Mouse (Mus musculus) embryonic facial prominence, embryonic 12.5 days (tissue): Measurements from ENCODE around the gene Map3k5. TPM values are rescaled to one million over a fixed set of nuclear protein-coding genes. Genes with fewer than 3 reads are reported as not detected.
"Not testable (repeated sequence)": the region's sequence is repeated elsewhere in the genome, so short reads cannot be mapped to it uniquely, and the experiment has no call there.

Source experiments
- ATAC-seq: fragments of 200-750 bp; cut with Nextera tagmentation; 2 replicates; pipeline ENCODE4 v1.8.0; 2017; ENCODE audit not compliant: insufficient number of reproducible peaks, insufficient read depth, low FRiP score, low TSS enrichment
- H3K27ac ChIP-seq: fragments of 300-500 bp; sonication (generic); 2 replicates; pipeline ENCODE4 v1.5.1; 2016; ENCODE audit warnings: mild to moderate bottlenecking
- H3K27me3 ChIP-seq: fragments of 300-500 bp; sonication (generic); 2 replicates; pipeline ENCODE4 v1.6.1; 2016; ENCODE audit warnings: mild to moderate bottlenecking, moderate library complexity
- H3K36me3 ChIP-seq: fragments of 300-500 bp; sonication (generic); 2 replicates; pipeline ENCODE4 v1.6.1; 2016; ENCODE audit warnings: mild to moderate bottlenecking
- H3K4me1 ChIP-seq: fragments of 300-500 bp; sonication (generic); 2 replicates; pipeline ENCODE4 v1.6.1; 2016
- H3K4me2 ChIP-seq: fragments of 300-500 bp; sonication (generic); replicated peaks from 2 replicates; pipeline ENCODE4 v1.6.1; 2016; ENCODE audit warnings: mild to moderate bottlenecking, moderate library complexity
- H3K4me3 ChIP-seq: fragments of 300-500 bp; sonication (generic); 2 replicates; pipeline ENCODE4 v1.5.1; 2016; ENCODE audit warnings: mild to moderate bottlenecking
- H3K9ac ChIP-seq: fragments of 300-500 bp; sonication (generic); 2 replicates; pipeline ENCODE4 v1.6.1; 2016; ENCODE audit warnings: mild to moderate bottlenecking, moderate library complexity
- H3K9me3 ChIP-seq: fragments of 300-500 bp; sonication (generic); 2 replicates; pipeline ENCODE4 v1.6.1; 2016; ENCODE audit warnings: mild to moderate bottlenecking, moderate library complexity
- WGBS: fragments of 180-500 bp; shearing (Covaris S2); methylation state at CpG from one replicate; pipeline ENCODE4 v1.1.7; 2016; 5-methylcytosine and 5-hydroxymethylcytosine counted together
- polyA plus RNA-seq: library from polyadenylated mRNA; unstranded; fragments of >200 nt; fragmentation: Nextera tagmentation; extraction: Ambion mirVana; gene quantifications from 2 replicates; pipeline ENCODE4 v1.2.1, GENCODE M21; 2016

The Map3k5 gene
- polyA plus RNA-seq, 1 experiment from 2014 or later, result 2.5 TPM

- H3K36me3 ChIP-seq, result no peaks in the 10 kb centered on the region
- no peaks in the 10 kb centered on the region for H3K4me1 ChIP-seq
- H3K4me3 ChIP-seq, result no peak overlapping the region
- no peak overlapping the region for H3K27ac ChIP-seq
- H3K9ac ChIP-seq, result no peak overlapping the region
- no peak for ATAC-seq
- 84% methylated on average over 14 of the region's 14 CpGs for WGBS
- no peak overlapping the region for H3K4me2 ChIP-seq
- H3K9me3 ChIP-seq, result no peaks in the 10 kb centered on the region
- no peaks in the 10 kb centered on the region for H3K27me3 ChIP-seq
These were observed 35.7 kb downstream of the Map3k5 start for GRCm38 (mm10) chr10:19969831-19970460.

- not testable (repeated sequence) for H3K36me3 ChIP-seq, ATAC-seq, H3K27me3 ChIP-seq, H3K27ac ChIP-seq, H3K4me3 ChIP-seq, H3K9me3 ChIP-seq, H3K4me2 ChIP-seq, H3K4me1 ChIP-seq, H3K9ac ChIP-seq
- WGBS, result 72% methylated on average over 7 of the region's 7 CpGs
These were observed 37.2 kb downstream of the Map3k5 start for GRCm38 (mm10) chr10:19971491-19971890.

GRCm38 (mm10) chr10:19973321-19974108 lies 39.2 kb downstream of the Map3k5 start:
- no peaks in the 10 kb centered on the region for H3K9me3 ChIP-seq
- H3K4me1 ChIP-seq, result no peaks in the 10 kb centered on the region
- H3K4me3 ChIP-seq, result no peak overlapping the region
- H3K36me3 ChIP-seq, result no peaks in the 10 kb centered on the region
- no peaks in the 10 kb centered on the region for H3K27me3 ChIP-seq
- ATAC-seq, result no peak
- H3K4me2 ChIP-seq, result no peak overlapping the region
- no peak overlapping the region for H3K9ac ChIP-seq
- 79% methylated on average over 12 of the region's 12 CpGs for WGBS
- no peak overlapping the region for H3K27ac ChIP-seq

GRCm38 (mm10) chr10:19977557-19977956 lies 43.3 kb downstream of the Map3k5 start:
- no peak for ATAC-seq
- 77% methylated on average over 3 of the region's 3 CpGs for WGBS
- no peaks in the 10 kb centered on the region for H3K36me3 ChIP-seq

GRCm38 (mm10) chr10:19978662-19979199 lies 44.5 kb downstream of the Map3k5 start:
- Histone ChIP-seq H3K27me3 (no peaks in the 10 kb centered on the region), H3K4me2 (no peak overlapping the region), H3K9ac (no peak overlapping the region), H3K4me3 (no peak overlapping the region), H3K9me3 (no peaks in the 10 kb centered on the region), H3K27ac (no peak overlapping the region), H3K4me1 (no peaks in the 10 kb centered on the region), H3K36me3 (no peaks in the 10 kb centered on the region)
- ATAC-seq, result no peak
- WGBS, result 93% methylated on average over 5 of the region's 5 CpGs

More at GRCm38 (mm10) chr10:19977557-19977956, 43.3 kb downstream of the Map3k5 start:
- no peak overlapping the region for H3K4me2 ChIP-seq
- H3K4me1 ChIP-seq, result no peaks in the 10 kb centered on the region
- no peak overlapping the region for H3K4me3 ChIP-seq
- H3K27me3 ChIP-seq, result no peaks in the 10 kb centered on the region
- no peak overlapping the region for H3K9ac ChIP-seq
- no peak overlapping the region for H3K27ac ChIP-seq
- H3K9me3 ChIP-seq, result no peaks in the 10 kb centered on the region

- no peak overlapping the region for H3K27ac ChIP-seq
- no peak overlapping the region for H3K4me2 ChIP-seq
- no peaks in the 10 kb centered on the region for H3K4me1 ChIP-seq
- no peaks in the 10 kb centered on the region for H3K27me3 ChIP-seq
- 78% methylated on average over 9 of the region's 9 CpGs for WGBS
- no peak overlapping the region for H3K4me3 ChIP-seq
- H3K36me3 ChIP-seq, result no peaks in the 10 kb centered on the region
- H3K9ac ChIP-seq, result no peak overlapping the region
- ATAC-seq, result no peak
- no peaks in the 10 kb centered on the region for H3K9me3 ChIP-seq
These were observed 53.5 kb downstream of the Map3k5 start for GRCm38 (mm10) chr10:19987736-19988135.

GRCm38 (mm10) chr10:19989986-19990385 lies 55.7 kb downstream of the Map3k5 start:
- 87% methylated on average over 6 of the region's 6 CpGs for WGBS
- no peaks in the 10 kb centered on the region for H3K4me1 ChIP-seq
- no peaks in the 10 kb centered on the region for H3K27me3 ChIP-seq
- H3K36me3 ChIP-seq, result no peaks in the 10 kb centered on the region
- no peak for ATAC-seq
- no peak overlapping the region for H3K27ac ChIP-seq
- no peak overlapping the region for H3K4me2 ChIP-seq
- no peak overlapping the region for H3K4me3 ChIP-seq
- H3K9me3 ChIP-seq, result no peaks in the 10 kb centered on the region
- no peak overlapping the region for H3K9ac ChIP-seq

GRCm38 (mm10) chr10:19990638-19991037 lies 56.4 kb downstream of the Map3k5 start:
- no peaks in the 10 kb centered on the region for H3K9me3 ChIP-seq
- 74% methylated on average over 6 of the region's 6 CpGs for WGBS
- H3K36me3 ChIP-seq, result no peaks in the 10 kb centered on the region
- no peak overlapping the region for H3K4me3 ChIP-seq
- no peak overlapping the region for H3K4me2 ChIP-seq
- no peaks in the 10 kb centered on the region for H3K27me3 ChIP-seq
- no peak overlapping the region for H3K9ac ChIP-seq
- no peak overlapping the region for H3K27ac ChIP-seq
- no peak for ATAC-seq
- no peaks in the 10 kb centered on the region for H3K4me1 ChIP-seq

- H3K9me3 ChIP-seq, result no peaks in the 10 kb centered on the region
- H3K36me3 ChIP-seq, result no peaks in the 10 kb centered on the region
- no peaks in the 10 kb centered on the region for H3K27me3 ChIP-seq
- H3K4me1 ChIP-seq, result no peaks in the 10 kb centered on the region
- no peak overlapping the region for H3K4me3 ChIP-seq
- H3K27ac ChIP-seq, result no peak overlapping the region
- WGBS, result 62% methylated on average over 3 of the region's 3 CpGs
- no peak overlapping the region for H3K9ac ChIP-seq
- no peak for ATAC-seq
- H3K4me2 ChIP-seq, result no peak overlapping the region
These were observed 57.1 kb downstream of the Map3k5 start for GRCm38 (mm10) chr10:19991237-19991865.

GRCm38 (mm10) chr10:19991866-19992252 lies 57.6 kb downstream of the Map3k5 start:
- no peak overlapping the region for H3K4me3 ChIP-seq
- no peak overlapping the region for H3K9ac ChIP-seq
- H3K4me2 ChIP-seq, result no peak overlapping the region
- H3K9me3 ChIP-seq, result no peaks in the 10 kb centered on the region
- H3K27me3 ChIP-seq, result no peaks in the 10 kb centered on the region
- no peak for ATAC-seq
- H3K27ac ChIP-seq, result no peak overlapping the region
- no peaks in the 10 kb centered on the region for H3K36me3 ChIP-seq
- H3K4me1 ChIP-seq, result no peaks in the 10 kb centered on the region
- WGBS, result 32% methylated on average over 3 of the region's 3 CpGs

GRCm38 (mm10) chr10:19994469-19995450 lies 60.5 kb downstream of the Map3k5 start:
- Histone ChIP-seq H3K4me1 (no peaks in the 10 kb centered on the region), H3K4me3 (no peak overlapping the region), H3K36me3 (no peaks in the 10 kb centered on the region), H3K9me3 (no peaks in the 10 kb centered on the region), H3K4me2 (no peak overlapping the region), H3K27ac (no peak overlapping the region), H3K27me3 (no peaks in the 10 kb centered on the region), H3K9ac (no peak overlapping the region)
- WGBS, result 72% methylated on average over 14 of the region's 14 CpGs
- no peak for ATAC-seq
